Mouse (Mus musculus): Measurements from ENCODE around the gene Gatd1. TPM values are rescaled to one million over a fixed set of nuclear protein-coding genes. Genes with fewer than 3 reads are reported as not detected.

The Gatd1 gene
- polyA plus RNA-seq, 1 experiment: 50.5 TPM

GRCm38 (mm10) chr7:141442199-141442598, 28.3 kb upstream of the Gatd1 start:
- TF ChIP-seq CTCF (IDR thresholded peaks at IDR 0.05; ENCODE audit: low read depth, low read length) (no peak), POLR2A (IDR thresholded peaks at IDR 0.05; ENCODE audit: borderline replicate concordance, low read depth, low read length) (no peak)
- Histone ChIP-seq H3K4me1 (ENCODE audit: control insufficient read depth, insufficient read depth, low read length) (peaks cover 11% of the 10 kb centered on the region), H3K27ac (ENCODE audit: insufficient read depth, low read depth, low read length) (no peak overlapping the region), H3K4me3 (ENCODE audit: insufficient read depth, low read length) (peak overlapping the region; percentile 71; the same call in 1 of the 2 replicates)

DNA sequence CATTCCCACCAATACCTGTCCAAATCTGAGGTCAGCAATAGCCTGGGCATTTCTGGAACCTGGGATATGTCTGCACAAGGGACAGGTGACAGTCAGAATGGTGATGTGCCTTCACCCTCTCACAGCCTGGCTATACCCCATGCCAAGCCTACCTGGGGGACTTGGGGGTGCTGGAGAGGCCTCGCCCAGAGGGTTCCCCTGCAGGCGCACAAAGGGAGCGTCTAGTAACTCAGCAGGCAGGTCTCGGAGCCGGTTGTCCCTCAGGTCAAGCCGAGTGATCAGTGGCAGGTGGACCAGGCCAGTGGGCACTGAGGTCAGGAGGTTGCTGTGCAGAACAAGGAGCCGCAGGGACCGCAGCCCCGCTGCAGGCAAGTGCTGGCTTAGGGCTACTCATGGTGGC, 27.5 kb upstream of the Gatd1 start:
- no peak overlapping the region for H3K27ac ChIP-seq (ENCODE audit: insufficient read depth, low read depth, low read length)
- TF ChIP-seq CTCF (IDR thresholded peaks at IDR 0.05; ENCODE audit: low read depth, low read length): no peak
- TF ChIP-seq POLR2A (IDR thresholded peaks at IDR 0.05; ENCODE audit: borderline replicate concordance, low read depth, low read length): no peak
- H3K4me1 ChIP-seq (ENCODE audit: control insufficient read depth, insufficient read depth, low read length): peaks cover 8% of the 10 kb centered on the region
- no peak overlapping the region for H3K4me3 ChIP-seq (ENCODE audit: insufficient read depth, low read length)

DNA sequence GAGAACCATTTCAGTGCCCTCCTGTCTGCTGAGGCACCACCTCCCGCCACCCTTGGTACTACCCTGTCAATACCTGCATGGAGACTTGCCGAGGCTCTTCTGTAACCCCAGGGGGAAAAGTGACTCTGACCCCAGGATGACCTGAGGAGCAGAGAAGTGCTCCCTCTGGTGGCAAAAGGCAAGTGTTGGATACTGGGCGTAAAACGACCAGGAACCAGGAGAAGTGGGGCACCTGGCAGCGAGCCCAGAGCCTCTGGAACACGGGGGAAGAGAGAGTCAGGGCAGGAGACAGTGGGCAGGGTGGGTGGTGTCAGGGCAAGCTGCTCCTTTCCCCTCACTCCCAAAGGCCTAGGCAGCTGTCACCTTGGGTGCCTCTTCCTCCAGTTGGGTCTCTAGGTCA, 26.7 kb upstream of the Gatd1 start:
- Histone ChIP-seq H3K4me1 (ENCODE audit: control insufficient read depth, insufficient read depth, low read length) (peaks cover 15% of the 10 kb centered on the region), H3K27ac (ENCODE audit: insufficient read depth, low read depth, low read length) (no peak overlapping the region), H3K4me3 (ENCODE audit: insufficient read depth, low read length) (no peak overlapping the region)
- TF ChIP-seq POLR2A (IDR thresholded peaks at IDR 0.05; ENCODE audit: borderline replicate concordance, low read depth, low read length) (no peak), CTCF (IDR thresholded peaks at IDR 0.05; ENCODE audit: low read depth, low read length) (peak; percentile 93)

- Histone ChIP-seq H3K4me1 (ENCODE audit: control insufficient read depth, insufficient read depth, low read length) (peaks cover 18% of the 10 kb centered on the region), H3K27ac (ENCODE audit: insufficient read depth, low read depth, low read length) (no peak overlapping the region)
- no peak for TF ChIP-seq POLR2A (IDR thresholded peaks at IDR 0.05; ENCODE audit: borderline replicate concordance, low read depth, low read length)
Observed at GRCm38 (mm10) chr7:141439811-141440210, 25.9 kb upstream of the Gatd1 start.

GRCm38 (mm10) chr7:141439140-141439679, 25.3 kb upstream of the Gatd1 start:
- Histone ChIP-seq H3K4me3 (ENCODE audit: insufficient read depth, low read length) (no peak overlapping the region), H3K27ac (ENCODE audit: insufficient read depth, low read depth, low read length) (no peak overlapping the region), H3K4me1 (ENCODE audit: control insufficient read depth, insufficient read depth, low read length) (peaks cover 17% of the 10 kb centered on the region)
- TF ChIP-seq CTCF (IDR thresholded peaks at IDR 0.05; ENCODE audit: low read depth, low read length): no peak
- TF ChIP-seq POLR2A (IDR thresholded peaks at IDR 0.05; ENCODE audit: borderline replicate concordance, low read depth, low read length): no peak

More at GRCm38 (mm10) chr7:141439811-141440210, 25.9 kb upstream of the Gatd1 start:
- no peak overlapping the region for H3K4me3 ChIP-seq (ENCODE audit: insufficient read depth, low read length)

DNA sequence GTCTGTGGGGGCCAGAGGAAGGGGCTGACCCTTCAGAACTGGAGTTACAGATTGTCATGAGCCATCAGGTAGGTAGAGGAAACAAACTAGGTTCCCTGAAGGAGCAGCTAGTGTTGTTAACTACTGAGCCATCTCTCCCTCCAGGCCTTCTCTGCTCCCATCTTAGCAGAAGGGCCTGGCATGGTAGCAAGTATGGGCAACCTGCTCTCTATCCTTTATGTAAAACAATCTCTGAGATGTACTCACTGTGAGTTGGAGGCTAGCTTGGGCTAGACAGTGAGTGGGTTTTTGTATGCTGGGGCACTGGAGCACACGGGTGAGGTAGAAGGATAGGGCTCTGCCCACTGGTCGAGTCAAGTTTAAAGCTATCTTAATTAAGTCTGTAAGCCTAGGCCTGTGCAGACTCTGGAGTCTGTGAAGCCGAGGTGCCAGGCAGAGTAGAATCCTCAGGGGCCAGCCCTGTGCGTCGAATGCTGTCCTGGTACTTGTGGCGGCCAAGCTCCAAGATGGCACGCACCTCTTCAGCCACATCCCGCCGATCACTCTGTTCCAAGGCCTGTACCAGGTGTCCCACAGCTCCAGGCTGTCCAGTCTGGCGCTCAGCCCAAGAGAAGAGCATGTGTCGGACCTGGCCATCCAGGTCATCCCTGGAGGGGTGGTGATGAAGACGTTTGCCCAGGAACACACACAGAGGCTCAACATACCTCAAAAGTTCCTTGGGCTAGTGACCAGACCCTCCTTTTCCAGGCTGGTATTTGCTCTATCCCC, 24.4 kb upstream of the Gatd1 start:
- no peak overlapping the region for H3K27ac ChIP-seq (ENCODE audit: insufficient read depth, low read depth, low read length)
- no peak overlapping the region for H3K4me3 ChIP-seq (ENCODE audit: insufficient read depth, low read length)
- H3K4me1 ChIP-seq (ENCODE audit: control insufficient read depth, insufficient read depth, low read length): peaks cover 17% of the 10 kb centered on the region
- TF ChIP-seq POLR2A (IDR thresholded peaks at IDR 0.05; ENCODE audit: borderline replicate concordance, low read depth, low read length): no peak
- TF ChIP-seq CTCF (IDR thresholded peaks at IDR 0.05; ENCODE audit: low read depth, low read length): no peak

- TF ChIP-seq CTCF (IDR thresholded peaks at IDR 0.05; ENCODE audit: low read depth, low read length) (peak; percentile 61), POLR2A (IDR thresholded peaks at IDR 0.05; ENCODE audit: borderline replicate concordance, low read depth, low read length) (no peak)
- Histone ChIP-seq H3K4me1 (ENCODE audit: control insufficient read depth, insufficient read depth, low read length) (peaks cover 15% of the 10 kb centered on the region), H3K27ac (ENCODE audit: insufficient read depth, low read depth, low read length) (peak within 1 kb of the TSS; percentile 58), H3K4me3 (ENCODE audit: insufficient read depth, low read length) (peak within 1 kb of the TSS; percentile 94)
Observed at GRCm38 (mm10) chr7:141437178-141438120, 23.5 kb upstream of the Gatd1 start, which contains the start of gene Slc25a22. Gene Slc25a22, minus strand, starts transcription at chr7:141437892.

DNA sequence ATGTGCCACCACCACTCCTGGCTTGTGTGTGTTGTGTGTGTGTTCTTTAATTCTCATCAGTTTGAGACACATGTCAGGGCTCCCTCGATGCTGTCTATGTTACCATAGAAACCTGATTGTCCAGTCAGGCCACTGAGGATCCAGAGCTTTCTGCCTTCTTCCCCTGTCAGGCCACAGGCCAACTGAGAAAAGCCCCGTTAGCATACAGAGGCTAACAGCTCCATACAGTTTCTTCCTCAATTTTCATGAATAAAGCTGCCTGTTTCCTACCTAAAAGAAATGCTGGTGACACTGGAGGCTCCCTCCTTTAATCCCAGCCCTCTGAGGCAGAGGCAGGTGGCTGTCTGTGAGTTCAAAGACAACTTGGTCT, 22.6 kb upstream of the Gatd1 start:
- Histone ChIP-seq H3K4me1 (ENCODE audit: control insufficient read depth, insufficient read depth, low read length) (peaks cover 15% of the 10 kb centered on the region), H3K27ac (ENCODE audit: insufficient read depth, low read depth, low read length) (peak overlapping the region; percentile 58), H3K4me3 (ENCODE audit: insufficient read depth, low read length) (peak overlapping the region; percentile 94)
- TF ChIP-seq POLR2A (IDR thresholded peaks at IDR 0.05; ENCODE audit: borderline replicate concordance, low read depth, low read length) (no peak), CTCF (IDR thresholded peaks at IDR 0.05; ENCODE audit: low read depth, low read length) (no peak)

DNA sequence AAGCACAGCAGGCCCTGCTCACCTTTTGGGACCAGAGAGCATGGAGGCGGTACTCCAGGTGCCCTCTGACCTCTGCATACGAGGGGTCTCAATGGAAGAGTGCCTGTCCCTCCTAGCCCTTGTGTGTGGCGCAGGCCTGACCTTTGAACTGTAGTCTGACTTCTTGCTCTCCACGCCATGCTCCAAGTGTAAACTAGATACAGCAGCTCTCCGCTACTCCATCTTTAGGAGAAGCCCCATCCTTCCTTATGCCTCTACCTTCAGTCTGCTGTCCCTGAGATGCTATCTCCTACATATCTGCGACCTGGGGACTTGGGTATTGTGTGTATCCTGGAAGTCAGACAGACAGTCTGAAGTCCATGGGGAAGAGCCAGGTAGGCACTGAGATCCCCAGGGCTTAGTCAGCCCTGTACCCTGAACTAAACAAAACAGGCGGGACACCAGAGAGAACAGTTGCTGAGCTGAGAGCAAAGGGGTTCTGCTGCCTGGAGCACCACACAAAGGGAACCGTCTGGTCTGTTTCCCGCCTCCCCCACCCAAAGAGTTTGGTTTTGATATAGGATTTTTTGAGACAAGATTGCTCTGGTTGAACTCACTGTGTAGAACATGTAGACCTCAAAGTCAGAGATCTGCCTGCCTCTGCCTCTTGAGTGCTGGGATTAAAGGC, 22.1 kb upstream of the Gatd1 start:
- Histone ChIP-seq H3K27ac (ENCODE audit: insufficient read depth, low read depth, low read length) (peak overlapping the region; percentile 58), H3K4me1 (ENCODE audit: control insufficient read depth, insufficient read depth, low read length) (peaks cover 15% of the 10 kb centered on the region), H3K4me3 (ENCODE audit: insufficient read depth, low read length) (peak overlapping the region; percentile 94)
- TF ChIP-seq POLR2A (IDR thresholded peaks at IDR 0.05; ENCODE audit: borderline replicate concordance, low read depth, low read length): no peak
- no peak for TF ChIP-seq CTCF (IDR thresholded peaks at IDR 0.05; ENCODE audit: low read depth, low read length)
